Mouse (Mus musculus) gastrocnemius, adult 18-20 months (tissue): ENCODE data around the gene Gm10128. TPM values are rescaled to one million over a fixed set of nuclear protein-coding genes. Genes with fewer than 3 reads are reported as not detected.
"Not testable (repeated sequence)": the region's sequence is repeated elsewhere in the genome, so short reads cannot be mapped to it uniquely, and the experiment has no call there.

Experiments
- DNase-seq: peaks from one replicate; pipeline ENCODE4 v3.0.0; 2021; ENCODE audit warnings: low spot score
- long read RNA-seq, 2 experiments: library from polyadenylated mRNA; stranded (forward); transcript quantifications; one replicate each; pipeline ENCODE4 v2.0.0; 2021
- total RNA-seq, 2 experiments: library from RNA; stranded (reverse); gene quantifications; 2 replicates each; pipeline ENCODE4 v1.2.3; 2021

Gm10128 gene
- total RNA-seq: not detected
- long read RNA-seq, experiment 1: 0 reads
- long read RNA-seq, experiment 2: 0 reads

- DNase-seq: not testable (repeated sequence)
Measured at GRCm38 (mm10) chr14:7643872-7644271, at the start of gene Gm10128. Gene Gm10128, minus strand, starts transcription at chr14:7643972.

- not testable (repeated sequence) for DNase-seq
Measured at GRCm38 (mm10) chr14:7681170-7681569, 37.4 kb upstream of the Gm10128 start.

- DNase-seq: not testable (repeated sequence)
Measured at GRCm38 (mm10) chr14:7662491-7662890, 18.7 kb upstream of the Gm10128 start.

- DNase-seq: not testable (repeated sequence)
Measured at GRCm38 (mm10) chr14:7658101-7659074, 14.6 kb upstream of the Gm10128 start.

- DNase-seq: not testable (repeated sequence)
Measured at GRCm38 (mm10) chr14:7657456-7657855, 13.7 kb upstream of the Gm10128 start.

GRCm38 (mm10) chr14:7595492-7595891 lies 48.3 kb downstream of the Gm10128 start, which contains the start of gene Gm10338:
Gene Gm10338, minus strand, starts transcription at chr14:7595592.
- DNase-seq: not testable (repeated sequence)

Other genes with a start within 250 kb of the Gm10128 start
- not detected for gene Gm3755, start 193.1 kb downstream of the Gm10128 start, total RNA-seq
- gene Gm3752, start 160.2 kb downstream of the Gm10128 start, total RNA-seq: not detected
- under 1 TPM; 0.25 to 0.43 TPM for gene Gm3558, start 75.4 kb downstream of the Gm10128 start, total RNA-seq
- not detected for gene Gm10338, start 48.4 kb downstream of the Gm10128 start, total RNA-seq
- not detected for gene Gm26661, start 147.6 kb upstream of the Gm10128 start, total RNA-seq
- 10 to 100 TPM in 1 of 2 experiments, 1 to 10 TPM in 1; 6.2 to 10.5 TPM for gene Flnb, start 174.0 kb upstream of the Gm10128 start, total RNA-seq